Mouse (Mus musculus) limb, embryonic 15.5 days (tissue): ENCODE results near the gene Dlx4. TPM values are rescaled to one million over a fixed set of nuclear protein-coding genes. Genes with fewer than 3 reads are reported as not detected.

Source experiments
- ATAC-seq: fragments of 200-750 bp; cut with Nextera tagmentation; 2 replicates; pipeline ENCODE4 v1.8.0; 2017; ENCODE audit warnings: low read depth, moderate TSS enrichment; ENCODE audit not compliant: insufficient number of reproducible peaks, low FRiP score, low TSS enrichment
- H3K27ac ChIP-seq: fragments of 300-500 bp; sonication (generic); 2 replicates; pipeline ENCODE4 v1.5.1; 2015; ENCODE audit warnings: moderate library complexity, mild to moderate bottlenecking, inconsistent platforms
- H3K27me3 ChIP-seq: fragments of 300-500 bp; sonication (generic); 2 replicates; pipeline ENCODE4 v1.6.1; 2015; ENCODE audit warnings: inconsistent platforms
- H3K36me3 ChIP-seq: fragments of 300-500 bp; sonication (generic); 2 replicates; pipeline ENCODE4 v1.6.1; 2015; ENCODE audit warnings: inconsistent platforms
- H3K4me1 ChIP-seq: fragments of 300-500 bp; sonication (generic); 2 replicates; pipeline ENCODE4 v1.6.1; 2015; ENCODE audit warnings: inconsistent platforms
- H3K4me2 ChIP-seq: fragments of 300-500 bp; sonication (generic); 2 replicates; pipeline ENCODE4 v1.6.1; 2015; ENCODE audit warnings: mild to moderate bottlenecking, inconsistent platforms
- H3K4me3 ChIP-seq: fragments of 300-500 bp; sonication (generic); 2 replicates; pipeline ENCODE4 v1.5.1; 2015; ENCODE audit warnings: mild to moderate bottlenecking, inconsistent platforms
- H3K9ac ChIP-seq: fragments of 300-500 bp; sonication (generic); 2 replicates; pipeline ENCODE4 v1.6.1; 2015; ENCODE audit warnings: inconsistent platforms
- H3K9me3 ChIP-seq: fragments of 300-500 bp; sonication (generic); 2 replicates; pipeline ENCODE4 v1.6.1; 2016; ENCODE audit warnings: inconsistent platforms
- WGBS: fragments of 180-500 bp; shearing (Covaris S2); methylation state at CpG from one replicate; pipeline ENCODE4 v1.1.7; 2015; 5-methylcytosine and 5-hydroxymethylcytosine counted together
- polyA plus RNA-seq: library from polyadenylated mRNA; unstranded; fragments of >200 nt; fragmentation: Nextera tagmentation; extraction: Ambion mirVana; gene quantifications from 2 replicates; pipeline ENCODE4 v1.2.1, GENCODE M21; 2015

Gene Dlx4
- polyA plus RNA-seq, 1 experiment from 2014 or later, result 4.4 TPM

DNA sequence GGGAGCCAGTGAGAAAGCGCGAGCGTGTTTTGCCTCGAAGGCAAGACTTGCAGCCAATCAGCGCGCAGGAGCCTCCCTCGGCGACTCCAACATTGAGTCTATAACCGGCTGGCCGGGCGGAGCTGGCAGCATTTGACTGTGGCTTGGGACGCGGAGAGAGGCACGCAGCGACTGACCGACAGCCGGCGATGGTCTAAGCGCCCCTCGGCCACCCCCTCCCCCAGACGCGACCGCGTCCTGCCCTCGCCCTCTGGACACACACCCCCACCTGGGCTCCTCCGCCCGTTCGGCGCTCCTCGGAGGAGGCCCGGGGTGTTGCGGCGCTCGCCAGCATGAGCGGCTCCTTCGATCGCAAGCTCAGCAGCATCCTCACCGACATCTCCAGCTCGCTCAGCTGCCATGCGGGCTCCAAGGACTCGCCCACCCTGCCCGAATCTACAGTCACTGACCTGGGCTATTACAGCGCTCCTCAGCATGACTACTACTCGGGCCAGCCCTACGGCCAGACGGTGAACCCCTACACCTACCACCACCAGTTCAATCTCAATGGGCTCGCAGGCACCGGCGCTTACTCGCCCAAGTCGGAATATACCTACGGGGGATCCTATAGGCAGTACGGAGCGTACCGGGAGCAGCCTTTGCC, 26.0 kb downstream of the Dlx4 start, which contains the start of gene Dlx3:
Gene Dlx3, plus strand, starts transcription at position 130 of the 643 bp plus-strand sequence.
- Histone ChIP-seq H3K4me2 (peak within 1 kb of the TSS; percentile 77), H3K9ac (peak within 1 kb of the TSS; percentile 31; the same call in 1 of the 2 replicates), H3K27me3 (peaks cover 81% of the 10 kb centered on the region), H3K4me1 (peaks cover 32% of the 10 kb centered on the region), H3K9me3 (no peaks in the 10 kb centered on the region), H3K4me3 (peak within 1 kb of the TSS; percentile 50), H3K36me3 (no peaks in the 10 kb centered on the region), H3K27ac (0 out of 2 replicates have a peak within 1 kb of the TSS, but pooled peaks have one; percentile 22)
- WGBS, result under 1% methylated on average over 54 of the region's 55 CpGs
- ATAC-seq, result no peak

DNA sequence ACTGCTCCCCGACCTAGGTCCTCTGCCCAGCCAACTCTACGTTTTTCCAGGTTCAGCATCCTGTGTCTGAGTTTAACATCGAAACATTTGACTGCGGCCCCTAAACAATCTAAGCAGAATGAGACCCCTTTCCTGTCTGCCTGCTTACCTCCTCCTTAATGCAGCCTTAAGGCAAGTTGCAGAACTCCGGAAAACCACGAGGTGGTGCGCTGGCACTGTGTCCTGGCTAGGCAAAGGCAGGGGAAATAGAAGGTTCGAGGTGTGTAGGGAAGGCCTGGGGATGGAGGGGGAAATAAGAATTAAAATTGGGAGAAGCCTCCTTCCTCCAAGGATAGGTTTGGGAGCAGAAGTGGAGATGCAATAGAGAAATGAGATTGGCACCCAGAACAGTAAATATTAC, 27.6 kb downstream of the Dlx4 start:
- H3K27ac ChIP-seq, result no peak overlapping the region
- H3K4me2 ChIP-seq, result no peak overlapping the region
- no peak overlapping the region for H3K4me3 ChIP-seq
- ATAC-seq, result no peak
- peaks cover 65% of the 10 kb centered on the region for H3K27me3 ChIP-seq
- 2% methylated on average over 8 of the region's 8 CpGs for WGBS
- H3K9ac ChIP-seq, result no peak overlapping the region
- no peaks in the 10 kb centered on the region for H3K36me3 ChIP-seq
- no peaks in the 10 kb centered on the region for H3K9me3 ChIP-seq
- peaks cover 27% of the 10 kb centered on the region for H3K4me1 ChIP-seq

DNA sequence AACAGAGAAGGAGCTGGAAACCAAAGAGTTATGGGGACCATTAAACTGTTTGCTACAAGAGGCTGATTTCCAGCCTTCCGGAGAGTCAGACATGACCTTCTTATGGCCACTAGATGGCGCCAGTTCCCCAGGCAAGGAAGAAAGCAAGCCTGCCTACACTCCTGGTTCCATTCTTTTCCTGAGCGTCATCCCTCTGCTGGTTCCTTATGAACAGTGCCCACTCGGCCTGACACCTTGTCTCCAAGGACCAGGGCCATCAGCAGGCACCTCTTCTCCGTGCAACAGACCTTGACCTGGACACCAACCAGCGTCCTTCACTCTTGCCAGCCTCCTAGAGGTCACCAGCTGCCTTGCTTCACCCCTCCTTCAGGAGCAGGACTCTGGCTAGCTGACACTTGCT, 29.0 kb downstream of the Dlx4 start:
- peaks cover 54% of the 10 kb centered on the region for H3K27me3 ChIP-seq
- H3K9ac ChIP-seq, result no peak overlapping the region
- peak; percentile 49; the same call in 1 of the 2 replicates for ATAC-seq
- 3% methylated on average over 6 of the region's 6 CpGs for WGBS
- H3K4me1 ChIP-seq, result peaks cover 27% of the 10 kb centered on the region
- no peak overlapping the region for H3K27ac ChIP-seq
- H3K4me3 ChIP-seq, result no peak overlapping the region
- no peaks in the 10 kb centered on the region for H3K9me3 ChIP-seq
- no peaks in the 10 kb centered on the region for H3K36me3 ChIP-seq
- no peak overlapping the region for H3K4me2 ChIP-seq

DNA sequence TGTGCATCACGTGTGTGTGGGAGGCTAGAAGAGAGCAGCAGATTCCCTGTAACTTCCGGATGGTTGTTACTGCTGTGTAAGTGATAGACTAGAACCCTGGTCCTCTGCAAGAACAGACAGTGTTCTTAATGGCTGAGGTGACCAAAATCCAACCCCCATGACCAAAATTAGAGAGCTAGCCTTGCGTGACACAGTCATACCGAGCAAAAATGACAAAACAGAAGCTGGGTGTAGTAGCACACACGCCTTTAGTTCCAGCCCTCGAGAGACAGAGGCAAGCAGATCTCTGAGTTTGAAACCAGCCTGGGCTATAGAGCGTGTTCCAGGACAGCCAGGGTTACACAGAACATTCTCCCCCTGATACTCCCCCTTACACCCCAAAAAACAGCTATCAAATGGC, 36.0 kb downstream of the Dlx4 start:
- Histone ChIP-seq H3K9me3 (no peaks in the 10 kb centered on the region), H3K9ac (no peak overlapping the region), H3K4me2 (no peak overlapping the region), H3K4me3 (no peak overlapping the region), H3K4me1 (peaks cover 14% of the 10 kb centered on the region), H3K27me3 (peaks cover 17% of the 10 kb centered on the region; the same call in 1 of the 2 replicates), H3K27ac (no peak overlapping the region), H3K36me3 (no peaks in the 10 kb centered on the region)
- 90% methylated on average over 7 of the region's 7 CpGs for WGBS
- ATAC-seq, result no peak

DNA sequence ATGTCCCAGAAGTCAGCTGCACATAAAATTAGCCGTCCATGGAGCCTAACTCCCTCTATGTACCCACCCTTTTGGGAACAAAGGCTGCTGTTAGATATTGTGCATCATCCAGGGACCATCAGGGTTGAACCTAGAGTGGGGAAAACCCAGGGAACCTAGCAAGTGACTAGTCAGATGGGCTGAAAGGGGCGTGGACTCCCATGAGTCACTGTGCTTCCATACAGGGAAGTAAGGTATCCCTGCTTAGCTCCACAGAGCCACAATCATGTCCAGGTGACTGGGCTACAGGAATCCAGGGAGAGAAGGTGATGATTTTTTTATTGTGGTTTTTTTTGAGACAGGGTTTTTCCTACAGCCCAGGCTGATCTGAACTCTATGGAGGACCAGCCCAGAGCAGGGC, 37.1 kb downstream of the Dlx4 start:
- peaks cover 17% of the 10 kb centered on the region; the same call in 1 of the 2 replicates for H3K27me3 ChIP-seq
- ATAC-seq, result no peak
- no peaks in the 10 kb centered on the region for H3K9me3 ChIP-seq
- no peaks in the 10 kb centered on the region for H3K36me3 ChIP-seq
- H3K4me1 ChIP-seq, result peaks cover 15% of the 10 kb centered on the region
- no peak overlapping the region for H3K4me2 ChIP-seq
- H3K9ac ChIP-seq, result no peak overlapping the region
- 84% methylated on average over 2 of the region's 2 CpGs for WGBS
- no peak overlapping the region for H3K27ac ChIP-seq
- H3K4me3 ChIP-seq, result no peak overlapping the region

DNA sequence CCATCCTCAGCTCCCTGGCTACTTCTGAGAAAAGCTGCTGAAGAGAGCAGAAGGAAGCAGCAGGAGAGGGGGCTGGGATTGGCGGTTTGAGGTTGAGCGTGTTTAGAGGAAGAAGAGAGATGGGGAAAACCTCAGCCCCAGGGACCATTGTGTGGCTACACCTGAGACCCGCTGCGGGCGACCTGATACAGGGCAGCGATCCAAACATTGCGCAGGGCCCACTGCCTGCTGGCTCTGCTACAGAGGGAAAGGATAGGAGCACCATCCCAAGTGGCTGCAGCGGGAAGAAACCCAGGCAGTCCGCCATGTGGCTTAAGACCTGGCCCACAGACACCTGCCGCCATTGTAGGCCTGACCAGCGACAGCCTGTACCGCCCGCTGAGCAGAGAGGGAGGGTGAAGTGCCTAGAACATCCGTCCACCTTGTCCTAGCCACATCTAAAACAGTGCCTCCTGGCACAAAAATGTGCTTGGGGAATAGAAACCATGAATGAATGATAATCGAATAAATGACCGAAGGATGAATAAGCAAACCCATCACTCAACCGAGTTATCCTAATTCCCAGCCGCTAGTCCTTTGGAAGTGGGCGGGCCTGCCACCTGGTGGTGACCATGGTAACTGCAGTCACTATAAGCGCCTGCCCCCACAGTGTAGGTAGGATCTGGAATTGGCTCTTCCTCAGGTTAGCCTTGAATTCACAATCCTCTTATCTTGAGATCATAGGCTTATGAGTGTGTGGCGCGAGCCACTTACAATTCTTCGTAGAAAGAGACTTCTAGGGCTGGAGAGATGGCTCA, 39.4 kb downstream of the Dlx4 start:
- Histone ChIP-seq H3K36me3 (no peaks in the 10 kb centered on the region), H3K27ac (no peak overlapping the region), H3K9ac (no peak overlapping the region), H3K27me3 (peaks cover 13% of the 10 kb centered on the region; the same call in 1 of the 2 replicates), H3K4me1 (peaks cover 15% of the 10 kb centered on the region), H3K4me2 (no peak overlapping the region), H3K4me3 (no peak overlapping the region), H3K9me3 (no peaks in the 10 kb centered on the region)
- no peak; the same call in 1 of the 2 replicates for ATAC-seq
- 29% methylated on average over 23 of the region's 23 CpGs for WGBS

DNA sequence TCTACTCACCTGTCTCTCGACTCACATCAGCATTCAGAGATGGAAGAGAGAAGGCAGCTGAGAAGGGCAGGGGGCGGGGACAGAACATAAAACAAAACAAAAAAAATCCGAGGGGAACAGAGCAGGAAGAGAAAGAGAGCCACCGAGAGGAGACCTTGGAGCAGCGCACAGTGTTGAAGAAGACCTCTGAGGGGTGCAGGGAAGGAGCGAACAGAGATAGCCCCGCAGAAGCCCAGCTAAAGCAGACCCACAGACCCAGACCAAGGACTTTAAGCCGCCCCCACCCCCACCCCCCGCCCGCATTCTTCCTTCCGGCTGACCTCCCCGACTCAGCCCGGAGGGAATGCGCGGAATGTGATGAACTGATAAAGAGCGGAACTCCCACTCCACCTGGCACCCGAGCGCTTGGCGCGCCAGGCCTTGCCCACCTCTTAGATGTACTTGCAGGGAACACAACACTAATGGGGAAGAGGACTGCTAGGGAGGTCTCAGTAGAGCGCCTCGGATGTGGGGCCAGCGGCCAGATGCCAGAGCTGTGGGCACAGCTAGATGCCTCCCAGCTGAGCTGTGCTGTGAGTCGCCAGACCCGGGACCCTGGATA, 40.7 kb downstream of the Dlx4 start:
- Histone ChIP-seq H3K4me2 (peak overlapping the region; percentile 31), H3K9ac (no peak overlapping the region), H3K9me3 (no peaks in the 10 kb centered on the region), H3K4me3 (peak overlapping the region; percentile 13; the same call in 1 of the 2 replicates), H3K27ac (no peak overlapping the region), H3K4me1 (peaks cover 15% of the 10 kb centered on the region), H3K27me3 (peaks cover 13% of the 10 kb centered on the region; the same call in 1 of the 2 replicates), H3K36me3 (no peaks in the 10 kb centered on the region)
- 4% methylated on average over 25 of the region's 25 CpGs for WGBS
- no peak for ATAC-seq

DNA sequence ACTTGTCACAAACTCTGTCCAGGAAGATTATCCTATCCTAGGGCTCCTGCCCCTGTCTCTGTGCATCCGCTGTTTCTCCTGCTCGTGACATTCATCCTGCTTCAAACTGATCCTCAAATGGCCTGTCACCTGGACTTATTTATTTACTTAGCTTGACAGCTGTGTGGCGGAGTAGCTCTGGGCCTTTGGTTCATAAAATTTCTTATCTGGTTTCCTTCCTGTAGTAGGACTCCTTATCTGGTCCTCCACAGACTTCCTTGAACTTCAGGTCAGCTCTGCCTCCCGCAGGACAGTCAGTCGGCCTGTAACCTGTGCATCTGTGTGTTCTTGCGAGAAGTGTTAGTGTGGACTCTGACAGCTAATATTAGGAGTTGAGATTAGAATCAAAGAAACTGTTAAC, 41.8 kb downstream of the Dlx4 start:
- H3K27ac ChIP-seq, result no peak overlapping the region
- H3K36me3 ChIP-seq, result no peaks in the 10 kb centered on the region
- peaks cover 15% of the 10 kb centered on the region for H3K4me1 ChIP-seq
- H3K4me2 ChIP-seq, result no peak overlapping the region
- H3K9ac ChIP-seq, result no peak overlapping the region
- no peak overlapping the region for H3K4me3 ChIP-seq
- no peaks in the 10 kb centered on the region for H3K9me3 ChIP-seq
- no peak for ATAC-seq
- WGBS, result 62% methylated on average over 6 of the region's 6 CpGs
- peaks cover 13% of the 10 kb centered on the region; the same call in 1 of the 2 replicates for H3K27me3 ChIP-seq

DNA sequence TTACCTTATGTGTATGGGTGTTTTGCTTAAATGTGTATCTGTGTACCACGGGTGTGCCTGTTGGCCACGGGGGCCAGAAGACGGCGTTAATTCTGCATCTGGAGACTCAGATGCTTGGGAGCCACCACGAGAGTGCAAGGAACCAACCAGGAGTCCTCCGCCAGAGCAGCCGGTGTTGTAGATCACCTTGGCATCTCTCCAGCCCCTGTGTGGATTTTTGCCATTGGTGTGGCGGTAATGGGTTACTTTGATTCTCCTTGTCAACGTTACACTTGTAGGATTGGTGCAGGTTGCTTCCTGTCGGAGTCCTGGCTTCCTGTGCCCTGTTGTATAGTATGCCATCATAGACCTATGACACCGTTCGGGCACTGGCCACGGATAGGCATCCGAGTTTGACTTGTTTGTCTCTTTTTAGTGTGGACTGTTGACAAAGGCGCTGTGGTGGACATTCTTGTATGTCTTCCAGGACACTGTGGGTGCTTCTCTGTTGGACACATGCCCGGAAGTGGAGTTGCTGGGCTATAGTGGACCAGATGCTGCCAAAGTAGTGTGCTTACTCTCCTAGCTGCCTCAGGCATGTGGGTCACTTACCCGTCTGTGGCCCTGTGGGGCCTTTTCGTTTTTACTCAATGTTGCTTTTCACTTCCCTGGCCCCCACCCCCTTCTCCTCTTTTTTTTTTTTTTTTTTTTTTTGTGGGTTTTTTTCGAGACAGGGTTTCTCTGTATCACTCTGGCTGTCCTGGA, 43.7 kb downstream of the Dlx4 start:
- ATAC-seq, result no peak

DNA sequence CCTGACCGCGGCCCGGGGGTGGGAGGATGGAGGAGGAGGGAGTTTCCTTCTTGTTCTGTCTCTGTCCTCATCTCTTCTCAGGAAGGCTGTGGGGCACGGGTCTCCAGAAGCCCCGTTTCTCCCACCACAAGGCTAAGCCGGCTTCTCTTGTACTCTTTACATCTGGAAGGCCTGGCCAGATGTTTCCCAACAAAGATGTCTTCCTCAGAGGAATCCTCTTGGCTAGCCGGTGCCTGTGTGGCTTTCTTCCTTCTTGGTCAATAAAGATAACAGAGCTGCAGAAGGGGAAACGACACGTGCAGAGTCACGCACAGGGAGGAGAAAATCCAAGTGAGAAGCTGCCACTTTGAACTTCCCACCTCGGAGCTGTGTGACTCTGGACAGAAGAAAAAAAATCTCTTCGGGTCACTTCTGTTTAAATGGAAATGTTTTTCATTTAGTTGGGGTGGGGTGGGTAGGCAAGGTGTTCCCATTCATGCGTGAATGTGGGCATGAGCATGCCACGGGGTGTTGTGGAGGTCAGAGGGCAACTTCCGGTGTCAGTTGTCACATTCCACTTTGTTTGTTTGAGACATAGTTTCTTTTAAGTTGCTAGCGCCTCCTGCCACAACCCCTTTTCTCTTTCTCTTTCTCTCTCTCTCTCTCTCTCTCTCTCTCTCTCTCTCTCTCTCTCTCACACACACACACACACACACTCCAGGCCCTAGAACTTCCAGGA, 44.8 kb downstream of the Dlx4 start:
- Histone ChIP-seq H3K27ac (no peak overlapping the region), H3K4me1 (peaks cover 33% of the 10 kb centered on the region), H3K9ac (no peak overlapping the region), H3K27me3 (peaks cover 8% of the 10 kb centered on the region; the same call in 1 of the 2 replicates), H3K4me3 (no peak overlapping the region), H3K36me3 (no peaks in the 10 kb centered on the region), H3K9me3 (no peaks in the 10 kb centered on the region), H3K4me2 (no peak overlapping the region)
- WGBS, result 31% methylated on average over 16 of the region's 16 CpGs
- ATAC-seq, result no peak

More for the DNA sequence above, 43.7 kb downstream of the Dlx4 start:
- Histone ChIP-seq H3K36me3 (no peaks in the 10 kb centered on the region), H3K4me3 (no peak overlapping the region), H3K9ac (no peak overlapping the region), H3K9me3 (no peaks in the 10 kb centered on the region), H3K27me3 (peaks cover 13% of the 10 kb centered on the region; the same call in 1 of the 2 replicates), H3K4me1 (peaks cover 28% of the 10 kb centered on the region), H3K27ac (no peak overlapping the region), H3K4me2 (no peak overlapping the region)
- WGBS, result 88% methylated on average over 19 of the region's 19 CpGs

DNA sequence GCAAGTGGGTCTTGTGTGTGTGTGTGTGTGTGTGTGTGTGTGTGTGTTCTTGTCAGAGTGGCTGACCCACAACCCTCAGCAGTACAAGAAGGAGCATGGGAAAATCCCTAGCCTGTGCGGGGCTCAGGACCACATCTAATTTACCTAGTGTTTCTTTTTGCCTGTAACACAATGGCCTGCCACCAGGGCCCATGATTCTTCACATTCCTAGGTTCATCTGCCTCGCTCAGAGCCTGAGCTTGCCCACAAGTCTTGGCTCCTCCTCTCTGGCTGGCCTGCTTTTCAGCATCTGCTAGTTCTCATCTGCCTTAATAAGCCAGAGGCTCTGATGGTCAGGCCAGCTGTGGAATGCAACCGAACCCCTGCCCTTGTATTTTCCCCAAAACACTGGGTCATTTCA, 45.7 kb downstream of the Dlx4 start:
- no peak for ATAC-seq
- Histone ChIP-seq H3K9ac (no peak overlapping the region), H3K4me2 (no peak overlapping the region), H3K9me3 (no peaks in the 10 kb centered on the region), H3K36me3 (no peaks in the 10 kb centered on the region), H3K4me1 (peaks cover 32% of the 10 kb centered on the region), H3K4me3 (no peak overlapping the region), H3K27me3 (peaks cover under 1% of the 10 kb centered on the region; the same call in 1 of the 2 replicates), H3K27ac (no peak overlapping the region)
- 38% methylated on average over 3 of the region's 3 CpGs for WGBS
